Mouse (Mus musculus) hindbrain, embryonic 14.5 days (tissue): Measurements from ENCODE around the gene Fkbp1a. TPM values are rescaled to one million over a fixed set of nuclear protein-coding genes. Genes with fewer than 3 reads are reported as not detected.

Source experiments
- ATAC-seq: fragments of 200-750 bp; cut with Nextera tagmentation; 2 replicates; pipeline ENCODE4 v1.8.0; 2017; ENCODE audit warnings: moderate number of reproducible peaks, mild to moderate bottlenecking, moderate TSS enrichment, moderate library complexity; ENCODE audit not compliant: low FRiP score
- DNase-seq: peaks from one replicate; pipeline ENCODE4 v3.0.0-alpha.2; 2015; ENCODE audit warnings: low spot score
- H3K27ac ChIP-seq: fragments of 300-500 bp; sonication (generic); 2 replicates; pipeline ENCODE4 v1.5.1; 2014; ENCODE audit warnings: mild to moderate bottlenecking, moderate library complexity
- H3K27me3 ChIP-seq: fragments of 300-500 bp; sonication (generic); 2 replicates; pipeline ENCODE4 v1.6.1; 2014; ENCODE audit warnings: mild to moderate bottlenecking, low read length, mixed read lengths; ENCODE audit not compliant: control insufficient read depth, insufficient read depth
- H3K36me3 ChIP-seq: fragments of 300-500 bp; sonication (generic); replicated peaks from 2 replicates; pipeline ENCODE4 v1.6.1; 2014; ENCODE audit not compliant: control insufficient read depth, insufficient read depth
- H3K4me1 ChIP-seq: fragments of 300-500 bp; sonication (generic); replicated peaks from 2 replicates; pipeline ENCODE4 v1.6.1; 2014; ENCODE audit warnings: antibody characterized with exemption, low read length, mixed read lengths; ENCODE audit not compliant: control insufficient read depth, insufficient read depth
- H3K4me2 ChIP-seq: fragments of 300-500 bp; sonication (generic); replicated peaks from 2 replicates; pipeline ENCODE4 v1.6.1; 2014; ENCODE audit warnings: mild to moderate bottlenecking, moderate library complexity
- H3K4me3 ChIP-seq: fragments of 300-500 bp; sonication (generic); replicated peaks from 2 replicates; pipeline ENCODE4 v1.5.1; 2014; ENCODE audit warnings: mild to moderate bottlenecking, low read length
- H3K9ac ChIP-seq: fragments of 300-500 bp; sonication (generic); 2 replicates; pipeline ENCODE4 v1.6.1; 2014
- H3K9me3 ChIP-seq: fragments of 300-500 bp; sonication (generic); 2 replicates; pipeline ENCODE4 v1.6.1; 2016; ENCODE audit warnings: low read length; ENCODE audit not compliant: control insufficient read depth
- WGBS: fragments of 180-500 bp; shearing (Covaris S2); extraction: QIAGEN DNeasy Blood & Tissue Kit; methylation state at CpG from one replicate; pipeline ENCODE4 v1.1.7; 2014; 5-methylcytosine and 5-hydroxymethylcytosine counted together
- polyA plus RNA-seq: library from polyadenylated mRNA; unstranded; fragments of >200 nt; fragmentation: Nextera tagmentation; extraction: Ambion mirVana; gene quantifications from 2 replicates; pipeline ENCODE4 v1.2.1, GENCODE M21; 2014

Fkbp1a gene
- polyA plus RNA-seq, 1 experiment from 2014 or later: 643 TPM

- H3K27ac ChIP-seq: no peak within 1 kb of the TSS
- DNase-seq (no peak), ATAC-seq (no peak)
- no peaks in the 10 kb centered on the region for H3K9me3 ChIP-seq
- no peaks in the 10 kb centered on the region for H3K36me3 ChIP-seq
- H3K4me1 ChIP-seq: peaks cover 10% of the 10 kb centered on the region
- 70% methylated on average over 17 of the region's 17 CpGs for WGBS
- H3K4me3 ChIP-seq: no peak within 1 kb of the TSS
- H3K9ac ChIP-seq: no peak within 1 kb of the TSS
- no peak within 1 kb of the TSS for H3K4me2 ChIP-seq
- no peaks in the 10 kb centered on the region for H3K27me3 ChIP-seq
Measured at GRCm38 (mm10) chr2:151571873-151572700, 29.8 kb downstream of the Fkbp1a start, which contains the start of gene Sdcbp2. TSS of gene Sdcbp2 (plus strand) at chr2:151572622.

GRCm38 (mm10) chr2:151573667-151574066 is 31.4 kb downstream of the Fkbp1a start:
- H3K4me3 ChIP-seq: no peak overlapping the region
- H3K9ac ChIP-seq: no peak overlapping the region
- peaks cover 10% of the 10 kb centered on the region for H3K4me1 ChIP-seq
- no peaks in the 10 kb centered on the region for H3K36me3 ChIP-seq
- no peaks in the 10 kb centered on the region for H3K9me3 ChIP-seq
- H3K27me3 ChIP-seq: no peaks in the 10 kb centered on the region
- H3K27ac ChIP-seq: no peak overlapping the region
- H3K4me2 ChIP-seq: no peak overlapping the region
- ATAC-seq (no peak), DNase-seq (no peak)
- 57% methylated on average over 3 of the region's 3 CpGs for WGBS

- Histone ChIP-seq H3K4me3 (no peak overlapping the region), H3K27ac (no peak overlapping the region), H3K9me3 (no peaks in the 10 kb centered on the region), H3K4me1 (peaks cover 10% of the 10 kb centered on the region), H3K4me2 (no peak overlapping the region), H3K27me3 (no peaks in the 10 kb centered on the region), H3K9ac (no peak overlapping the region), H3K36me3 (no peaks in the 10 kb centered on the region)
- WGBS: 52% methylated on average over 5 of the region's 5 CpGs
- no peak for ATAC-seq
- DNase-seq: no peak
Measured at GRCm38 (mm10) chr2:151574607-151575006, 32.3 kb downstream of the Fkbp1a start.

- Histone ChIP-seq H3K27me3 (no peaks in the 10 kb centered on the region), H3K36me3 (no peaks in the 10 kb centered on the region), H3K4me2 (peak overlapping the region; percentile 62), H3K9ac (peak overlapping the region; percentile 57), H3K9me3 (no peaks in the 10 kb centered on the region), H3K4me1 (peaks cover 10% of the 10 kb centered on the region), H3K27ac (peak overlapping the region; percentile 86), H3K4me3 (peak overlapping the region; percentile 39)
- ATAC-seq (no peak), DNase-seq (peak; percentile 70)
- WGBS: 22% methylated on average over 7 of the region's 7 CpGs
Measured at GRCm38 (mm10) chr2:151575119-151575698, 32.9 kb downstream of the Fkbp1a start.

GRCm38 (mm10) chr2:151575699-151576389 is 33.6 kb downstream of the Fkbp1a start:
- WGBS: under 1% methylated on average over 38 of the region's 38 CpGs
- Histone ChIP-seq H3K4me2 (peak overlapping the region; percentile 62), H3K9me3 (no peaks in the 10 kb centered on the region), H3K27me3 (no peaks in the 10 kb centered on the region), H3K9ac (peak overlapping the region; percentile 57), H3K36me3 (no peaks in the 10 kb centered on the region), H3K27ac (peak overlapping the region; percentile 86), H3K4me3 (peak overlapping the region; percentile 39), H3K4me1 (peaks cover 10% of the 10 kb centered on the region)
- peak; percentile 91 for DNase-seq
- peak; percentile 98 for ATAC-seq

- Histone ChIP-seq H3K4me1 (peaks cover 10% of the 10 kb centered on the region), H3K27me3 (no peaks in the 10 kb centered on the region), H3K4me2 (no peak overlapping the region), H3K9me3 (0 out of 2 replicates have a peak, but pooled peaks cover 3% of the 10 kb centered on the region), H3K4me3 (no peak overlapping the region), H3K9ac (no peak overlapping the region), H3K36me3 (no peaks in the 10 kb centered on the region), H3K27ac (no peak overlapping the region)
- no peak for ATAC-seq
- DNase-seq: no peak
- 91% methylated on average over 4 of the region's 4 CpGs for WGBS
Measured at GRCm38 (mm10) chr2:151579183-151579582, 36.9 kb downstream of the Fkbp1a start.

GRCm38 (mm10) chr2:151580945-151581344 is 38.7 kb downstream of the Fkbp1a start:
- H3K4me2 ChIP-seq: no peak overlapping the region
- 20% methylated on average over 1 of the region's 1 CpGs for WGBS
- H3K4me1 ChIP-seq: peaks cover 5% of the 10 kb centered on the region; the same call in 1 of the 2 replicates
- no peaks in the 10 kb centered on the region for H3K36me3 ChIP-seq
- no peaks in the 10 kb centered on the region for H3K27me3 ChIP-seq
- DNase-seq (no peak), ATAC-seq (no peak)
- 0 out of 2 replicates have a peak, but pooled peaks cover 3% of the 10 kb centered on the region for H3K9me3 ChIP-seq
- H3K9ac ChIP-seq: no peak overlapping the region
- H3K27ac ChIP-seq: no peak overlapping the region
- no peak overlapping the region for H3K4me3 ChIP-seq

- WGBS: 69% methylated on average over 3 of the region's 3 CpGs
- 0 out of 2 replicates have a peak, but pooled peaks cover 3% of the 10 kb centered on the region for H3K9me3 ChIP-seq
- no peak for ATAC-seq
Measured at GRCm38 (mm10) chr2:151585934-151586333, 43.7 kb downstream of the Fkbp1a start.

GRCm38 (mm10) chr2:151586807-151587206 is 44.5 kb downstream of the Fkbp1a start:
- 0 out of 2 replicates have a peak, but pooled peaks cover 3% of the 10 kb centered on the region for H3K9me3 ChIP-seq
- H3K36me3 ChIP-seq: no peaks in the 10 kb centered on the region; the same call in 1 of the 2 replicates
- H3K9ac ChIP-seq: no peak overlapping the region
- H3K4me2 ChIP-seq: no peak overlapping the region
- 86% methylated on average over 1 of the region's 1 CpGs for WGBS
- ATAC-seq: no peak
- DNase-seq: no peak
- H3K4me3 ChIP-seq: no peak overlapping the region
- H3K27ac ChIP-seq: no peak overlapping the region
- no peaks in the 10 kb centered on the region for H3K4me1 ChIP-seq
- no peaks in the 10 kb centered on the region for H3K27me3 ChIP-seq

More at GRCm38 (mm10) chr2:151585934-151586333, 43.7 kb downstream of the Fkbp1a start:
- DNase-seq: no peak
- no peaks in the 10 kb centered on the region for H3K27me3 ChIP-seq
- H3K36me3 ChIP-seq: no peaks in the 10 kb centered on the region
- H3K9ac ChIP-seq: no peak overlapping the region
- no peak overlapping the region for H3K4me2 ChIP-seq
- no peaks in the 10 kb centered on the region for H3K4me1 ChIP-seq
- no peak overlapping the region for H3K27ac ChIP-seq
- H3K4me3 ChIP-seq: no peak overlapping the region
